In genomic region chr15:62714265-62714664, GRCm38 (mm10) we compare ENCODE assay signal across 22 mouse cellular contexts.
A peak's percentile ranks its signal among the peaks of the same experiment; 100 is the strongest.
DNase-seq lines count a peak whose midpoint lies in the region; ATAC-seq and TF ChIP-seq lines count a peak whose summit lies in the region.
"Had no signal": no experiment of that assay in that cellular context is flagged by ENCODE, and none has a peak within 500 bp of the region (broad histone marks: within the 10 kb centered on the region; RNA-seq: fewer than 3 reads in every experiment).

No protein-coding gene starts in this region.

- no peak for TF ChIP-seq CTCF in lung, embryonic 14.5 days (IDR thresholded peaks at IDR 0.05; ENCODE audit: low read depth)
- TF ChIP-seq CTCF in liver, adult 2 months (IDR thresholded peaks at IDR 0.05; ENCODE audit: low read depth, low read length), result no peak

- ATAC-seq in lung, embryonic 14.5 days (ENCODE audit: insufficient read depth), result no peak
- peak; percentile 56 for ATAC-seq in liver, embryonic 13.5 days (ENCODE audit: low read depth)
- ATAC-seq: forebrain, embryonic 14.5 days had no signal

- DNase-seq in lung, embryonic 14.5 days, result peak; percentile 13
- no peak for DNase-seq in lung, postnatal 36 days
- peak; percentile 15 for DNase-seq in liver, adult 2 months (ENCODE audit: extremely low read depth, low read depth, low spot score)
- DNase-seq in liver, embryonic 13.5 days, result no peak
- peak; percentile 26 for DNase-seq in skeletal muscle tissue, adult 2 months (ENCODE audit: low read depth, low spot score)
- no peak for DNase-seq in embryo, embryonic 10 days (ENCODE audit: low spot score)
- DNase-seq in urinary bladder, postnatal 4 days (ENCODE audit: low spot score in 2 of 2), result no peak
- DNase-seq: adrenal gland, adult 2 months; cerebellum, adult 9-11 months; gastrocnemius, postnatal 36 days; heart, postnatal 14 days; kidney, adult 18-20 months; kidney, postnatal 25 days; layer of hippocampus, adult 9-11 months; left cerebral cortex, postnatal 4 days; lung, postnatal 14 days; right cerebral cortex, adult 18-20 months had no signal

- H3K4me3 ChIP-seq in lung, embryonic 14.5 days (ENCODE audit: low read depth, low read length), result no peak overlapping the region
- no peak overlapping the region for H3K4me3 ChIP-seq in liver, adult 2 months (ENCODE audit: insufficient read depth, low read depth, low read length)
- no peak overlapping the region for H3K4me3 ChIP-seq in liver, embryonic 13.5 days (replicated peaks)
- H3K4me3 ChIP-seq: embryonic facial prominence, embryonic 13.5 days; hindbrain, embryonic 12.5 days; left cerebral cortex, adult 2 months had no signal

- no peaks in the 10 kb centered on the region for H3K27me3 ChIP-seq in lung, embryonic 14.5 days (ENCODE audit: insufficient read depth, low read length)
- no peaks in the 10 kb centered on the region for H3K27me3 ChIP-seq in liver, adult 2 months (ENCODE audit: control insufficient read depth, insufficient read depth, low read length)
- no peaks in the 10 kb centered on the region for H3K27me3 ChIP-seq in liver, embryonic 13.5 days
- H3K27me3 ChIP-seq: embryonic facial prominence, embryonic 13.5 days; hindbrain, embryonic 12.5 days had no signal

- H3K79me2 ChIP-seq in liver, adult 2 months (ENCODE audit: control insufficient read depth, insufficient read depth, low read length), result no peaks in the 10 kb centered on the region

- H3K9ac ChIP-seq in lung, embryonic 14.5 days, result no peak overlapping the region
- no peak overlapping the region for H3K9ac ChIP-seq in liver, adult 2 months (ENCODE audit: low read depth, low read length)
- H3K9ac ChIP-seq in liver, embryonic 13.5 days, result no peak overlapping the region
- H3K9ac ChIP-seq: embryonic facial prominence, embryonic 13.5 days; hindbrain, embryonic 12.5 days had no signal

- TF ChIP-seq POLR2A in liver, adult 2 months (IDR thresholded peaks at IDR 0.05; ENCODE audit: extremely low read depth, insufficient read depth, low read length), result no peak

- peak overlapping the region; percentile 42; the same call in 1 of the 2 replicates for H3K27ac ChIP-seq in lung, embryonic 14.5 days (ENCODE audit: low read depth)
- H3K27ac ChIP-seq in liver, adult 2 months (replicated peaks; ENCODE audit: insufficient read depth, low read depth, low read length), result 0 out of 2 replicates have a peak overlapping the region, but pooled peaks have one; percentile 36
- H3K27ac ChIP-seq in liver, embryonic 13.5 days, result peak overlapping the region; percentile 29; the same call in 1 of the 2 replicates
- H3K27ac ChIP-seq: embryonic facial prominence, embryonic 13.5 days; hindbrain, embryonic 12.5 days; left cerebral cortex, adult 2 months had no signal

- no peak overlapping the region for H3K4me2 ChIP-seq in lung, embryonic 14.5 days
- no peak overlapping the region for H3K4me2 ChIP-seq in liver, embryonic 13.5 days
- H3K4me2 ChIP-seq: embryonic facial prominence, embryonic 13.5 days; heart, embryonic 11.5 days; hindbrain, embryonic 12.5 days had no signal

- 23% methylated on average over 3 of the region's 3 CpGs for WGBS in lung, embryonic 14.5 days
- WGBS in liver, adult 2 months, result 40% methylated on average over 3 of the region's 3 CpGs
- WGBS in liver, embryonic 13.5 days (ENCODE audit: insufficient replicate concordance), result 44% methylated on average over 3 of the region's 3 CpGs

- no peaks in the 10 kb centered on the region for H3K36me3 ChIP-seq in lung, embryonic 14.5 days (ENCODE audit: insufficient read depth)
- H3K36me3 ChIP-seq in liver, adult 2 months (ENCODE audit: control insufficient read depth, insufficient read depth, low read length), result no peaks in the 10 kb centered on the region
- no peaks in the 10 kb centered on the region for H3K36me3 ChIP-seq in liver, embryonic 13.5 days
- H3K36me3 ChIP-seq: embryonic facial prominence, embryonic 13.5 days; hindbrain, embryonic 12.5 days had no signal

- no peaks in the 10 kb centered on the region for H3K9me3 ChIP-seq in lung, embryonic 14.5 days (ENCODE audit: low read depth, low read length)
- no peaks in the 10 kb centered on the region for H3K9me3 ChIP-seq in liver, embryonic 13.5 days (replicated peaks)
- H3K9me3 ChIP-seq: embryonic facial prominence, embryonic 13.5 days; hindbrain, embryonic 12.5 days had no signal

- peaks cover 3% of the 10 kb centered on the region; the same call in 1 of the 2 replicates for H3K4me1 ChIP-seq in lung, embryonic 14.5 days (ENCODE audit: insufficient read depth)
- peaks cover 7% of the 10 kb centered on the region; the same call in 1 of the 2 replicates for H3K4me1 ChIP-seq in liver, adult 2 months (ENCODE audit: control insufficient read depth, insufficient read depth, low read length)
- H3K4me1 ChIP-seq in liver, embryonic 13.5 days (replicated peaks), result no peaks in the 10 kb centered on the region; the same call in 1 of the 2 replicates
- H3K4me1 ChIP-seq: embryonic facial prominence, embryonic 13.5 days; hindbrain, embryonic 12.5 days had no signal

Comparison
In these comparisons a context has a peak if more than half of its experiments do, and no peak if none do; other contexts are left out.
1. DNase-seq: peak in lung, embryonic 14.5 days (single experiment), liver, adult 2 months (single experiment) and skeletal muscle tissue, adult 2 months (single experiment); none in lung, postnatal 36 days (single experiment), liver, embryonic 13.5 days (single experiment), embryo, embryonic 10 days (single experiment) and urinary bladder, postnatal 4 days (0 of 2).
2. Peak in every context shown above with its lines, with median percentiles within 50 percentile points of each other: H3K27ac ChIP-seq.